Mouse (Mus musculus): Measurements from ENCODE around the gene Psmc4.

- TF ChIP-seq CTCF (IDR thresholded peaks at IDR 0.05; ENCODE audit: borderline replicate concordance, insufficient read depth, low read depth, low read length) (no peak), POLR2A (IDR thresholded peaks at IDR 0.05; ENCODE audit: borderline replicate concordance, insufficient read depth, low read length) (peak; percentile 30; the same call in 1 of the 2 replicates)
These were observed 36.1 kb downstream of the Psmc4 start, which contains the start of gene Zfp850 for GRCm38 (mm10) chr7:28013549-28014444.

Data from cerebellum, adult 2 months (tissue).